Mouse (Mus musculus): ENCODE data around the gene Oas1a. TPM values are rescaled to one million over a fixed set of nuclear protein-coding genes. Genes with fewer than 3 reads are reported as not detected.

Oas1a gene
- 5.0 TPM for polyA plus RNA-seq (2014; fragmentation: Illumina TruSeq; extraction: RNeasy Lipid Tissue Mini Kit (QIAGEN cat#74804); ENCODE audit: low read depth, low replicate concordance)

DNA sequence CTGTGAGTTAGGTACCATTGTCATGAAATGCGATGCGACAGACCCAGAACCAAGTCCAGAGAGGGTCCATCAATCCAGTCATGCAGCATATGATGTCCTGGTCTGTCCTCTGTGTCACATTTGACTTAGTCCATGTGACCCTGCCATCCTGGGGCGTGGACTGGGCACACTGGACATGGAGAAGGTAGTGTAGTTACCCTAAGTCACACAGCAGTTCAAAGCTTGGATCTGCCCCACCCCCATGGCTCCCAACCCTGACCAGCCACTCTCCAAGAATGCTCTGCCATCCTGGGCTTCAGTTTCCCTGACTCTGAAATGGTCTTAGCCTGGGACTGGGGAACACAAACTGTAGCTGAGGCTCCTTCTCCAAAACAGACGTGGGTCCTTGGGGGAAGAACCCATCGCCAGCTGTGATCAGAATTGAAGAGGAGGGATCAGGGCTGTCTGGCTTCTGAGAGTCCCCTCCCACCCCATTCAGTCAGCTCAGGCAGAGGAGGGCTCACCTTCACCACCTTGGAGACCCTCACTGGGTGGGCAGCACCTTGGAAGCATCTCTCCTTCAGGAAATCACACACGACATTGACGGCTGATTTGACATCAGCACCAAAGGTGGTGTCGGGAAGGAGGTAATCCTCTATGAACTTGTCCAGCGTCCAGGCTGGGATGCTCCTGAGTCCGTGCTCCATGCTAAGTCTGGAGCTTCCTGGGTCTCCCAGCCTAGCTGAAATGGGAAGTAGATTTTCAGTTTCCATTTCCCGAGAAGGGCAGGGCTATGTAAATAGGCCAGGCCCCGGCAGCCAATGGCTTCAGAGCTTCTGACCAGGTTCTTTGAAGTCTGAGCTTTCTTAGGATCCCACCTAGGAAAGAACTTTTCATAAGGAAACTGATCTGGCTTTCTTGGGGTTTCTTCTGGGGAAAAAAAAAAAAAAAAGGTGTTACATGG lies at the start of gene Oas1a:
Gene Oas1a, minus strand, starts transcription at position 731 of the 943 bp plus-strand sequence.

DNA sequence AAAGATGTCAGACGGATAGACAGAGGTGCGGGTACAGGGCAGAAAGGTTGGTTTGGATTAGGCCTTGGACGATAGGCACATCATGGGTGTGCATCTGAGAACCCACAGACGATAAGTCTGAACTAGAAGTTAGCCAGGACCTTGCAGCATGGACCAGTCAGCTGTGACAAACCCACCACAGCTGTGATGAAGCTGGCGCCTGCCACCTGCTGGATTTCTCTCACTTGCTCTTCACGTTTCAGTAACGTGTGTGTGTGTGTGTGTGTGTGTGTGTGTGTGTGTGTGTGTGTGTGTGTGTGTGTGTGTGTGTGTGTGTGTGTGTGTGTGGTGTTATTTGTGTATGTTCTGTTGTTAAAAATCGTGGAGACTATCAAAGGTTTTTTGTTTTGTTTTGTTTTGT lies 6.9 kb upstream of the Oas1a start, which contains the start of gene Oas1d:
Gene Oas1d, plus strand, starts transcription at position 333 of the 400 bp plus-strand sequence.

DNA sequence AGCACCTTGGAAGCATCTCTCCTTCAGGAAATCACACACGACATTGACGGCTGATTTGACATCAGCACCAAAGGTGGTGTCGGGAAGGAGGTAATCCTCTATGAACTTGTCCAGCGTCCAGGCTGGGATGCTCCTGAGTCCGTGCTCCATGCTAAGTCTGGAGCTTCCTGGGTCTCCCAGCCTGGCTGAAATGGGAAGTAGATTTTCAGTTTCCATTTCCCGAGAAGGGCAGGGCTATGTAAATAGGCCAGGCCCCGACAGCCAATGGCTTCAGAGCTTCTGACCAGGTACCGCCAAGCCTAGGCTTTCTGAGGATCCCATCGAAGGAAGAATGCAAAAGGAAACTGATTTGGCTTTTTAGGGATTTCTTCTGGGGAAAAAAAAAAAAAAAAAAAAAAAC lies 19.9 kb downstream of the Oas1a start, which contains the start of gene Oas1g:
Gene Oas1g, minus strand, starts transcription at position 201 of the 400 bp plus-strand sequence.

DNA sequence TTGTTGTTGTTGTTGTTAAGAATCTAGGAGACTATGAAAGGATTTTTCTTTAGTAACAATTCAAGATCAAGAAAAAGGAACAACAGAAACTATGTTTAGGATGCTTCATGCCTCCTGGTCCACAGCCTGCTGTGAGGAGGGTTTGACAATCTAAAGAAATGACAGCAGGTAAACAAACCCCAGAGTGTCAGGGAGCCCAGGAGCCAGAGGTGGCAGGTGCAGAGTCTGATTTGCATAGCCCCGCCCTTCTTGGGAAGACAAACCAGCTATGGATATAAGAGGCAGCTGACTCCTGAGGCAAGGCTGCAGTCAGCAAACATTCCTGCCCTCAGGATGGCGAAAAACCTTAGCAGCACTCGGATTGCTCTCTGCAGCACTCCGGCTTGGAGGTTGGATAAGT lies 46.2 kb downstream of the Oas1a start, which contains the start of gene Oas1h:
Gene Oas1h, plus strand, starts transcription at position 301 of the 400 bp plus-strand sequence.

DNA sequence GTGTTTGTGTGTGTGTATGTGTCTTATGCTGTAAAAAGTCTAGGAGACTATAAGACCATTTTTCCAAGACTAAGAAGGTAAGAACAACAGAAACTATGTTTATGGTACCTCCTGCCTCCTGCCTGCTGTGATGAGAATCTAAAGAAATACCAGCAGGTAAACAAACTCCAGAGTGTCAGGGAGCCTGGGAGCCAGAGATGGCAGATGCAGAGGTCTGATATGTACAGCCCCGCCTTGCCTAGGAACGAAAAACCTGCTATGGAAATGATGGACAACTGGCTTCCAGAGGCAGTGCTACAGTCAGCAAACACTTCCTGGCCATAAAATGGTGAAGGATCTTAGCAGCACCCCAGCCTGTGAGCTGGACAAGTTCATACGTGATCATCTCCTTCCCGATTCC lies 60.3 kb downstream of the Oas1a start, which contains the start of gene Oas1f:
Gene Oas1f, plus strand, starts transcription at position 301 of the 400 bp plus-strand sequence.

Other genes starting within 250 kb of the Oas1a start
- 3.7 TPM for gene Dtx1, start 195.6 kb downstream of the Oas1a start, polyA plus RNA-seq (2014; fragmentation: Illumina TruSeq; extraction: RNeasy Lipid Tissue Mini Kit (QIAGEN cat#74804); ENCODE audit: low read depth, low replicate concordance)
- gene Oas2, start 157.7 kb downstream of the Oas1a start, polyA plus RNA-seq (2014; fragmentation: Illumina TruSeq; extraction: RNeasy Lipid Tissue Mini Kit (QIAGEN cat#74804); ENCODE audit: low read depth, low replicate concordance) = 4.5 TPM
- gene Oas3, start 129.9 kb downstream of the Oas1a start, polyA plus RNA-seq (2014; fragmentation: Illumina TruSeq; extraction: RNeasy Lipid Tissue Mini Kit (QIAGEN cat#74804); ENCODE audit: low read depth, low replicate concordance) = 0.41 TPM
- not detected for gene Oas1e, start 112.0 kb downstream of the Oas1a start, polyA plus RNA-seq (2014; fragmentation: Illumina TruSeq; extraction: RNeasy Lipid Tissue Mini Kit (QIAGEN cat#74804); ENCODE audit: low read depth, low replicate concordance)
- 2.5 TPM for gene Oas1c, start 95.0 kb downstream of the Oas1a start, polyA plus RNA-seq (2014; fragmentation: Illumina TruSeq; extraction: RNeasy Lipid Tissue Mini Kit (QIAGEN cat#74804); ENCODE audit: low read depth, low replicate concordance)
- gene Oas1f, start 60.2 kb downstream of the Oas1a start, polyA plus RNA-seq (2014; fragmentation: Illumina TruSeq; extraction: RNeasy Lipid Tissue Mini Kit (QIAGEN cat#74804); ENCODE audit: low read depth, low replicate concordance) = not detected
- gene Oas1h, start 46.1 kb downstream of the Oas1a start, polyA plus RNA-seq (2014; fragmentation: Illumina TruSeq; extraction: RNeasy Lipid Tissue Mini Kit (QIAGEN cat#74804); ENCODE audit: low read depth, low replicate concordance) = not detected
- gene Oas1g, start 19.9 kb downstream of the Oas1a start, polyA plus RNA-seq (2014; fragmentation: Illumina TruSeq; extraction: RNeasy Lipid Tissue Mini Kit (QIAGEN cat#74804); ENCODE audit: low read depth, low replicate concordance) = 1.7 TPM
- gene Oas1d, start 7.0 kb upstream of the Oas1a start, polyA plus RNA-seq (2014; fragmentation: Illumina TruSeq; extraction: RNeasy Lipid Tissue Mini Kit (QIAGEN cat#74804); ENCODE audit: low read depth, low replicate concordance) = not detected
- not detected for gene Rph3a, start 102.6 kb upstream of the Oas1a start, polyA plus RNA-seq (2014; fragmentation: Illumina TruSeq; extraction: RNeasy Lipid Tissue Mini Kit (QIAGEN cat#74804); ENCODE audit: low read depth, low replicate concordance)

All from adipose tissue, adult 10 weeks (tissue).